Mouse (Mus musculus) heart, postnatal 36 days (tissue): ENCODE measurements around the gene Ntsr1. TPM values are rescaled to one million over a fixed set of nuclear protein-coding genes. Genes with fewer than 3 reads are reported as not detected.

ENCODE experiments used
- total RNA-seq, 2 experiments: library from RNA; stranded (reverse); gene quantifications; 2 replicates each; pipeline ENCODE4 v1.2.3; 2021

Ntsr1 gene
- total RNA-seq, 2 experiments from 2014 or later, result not detected

Other genes starting within 250 kb of the Ntsr1 start
- gene Rps21, start 242.6 kb upstream of the Ntsr1 start, total RNA-seq, result 100 to 1,000 TPM; 500 to 574 TPM
- 10 to 100 TPM; 11.2 to 13.5 TPM for gene Cables2, start 226.5 kb upstream of the Ntsr1 start, total RNA-seq
- not detected for gene Rbbp8nl, start 210.1 kb upstream of the Ntsr1 start, total RNA-seq
- gene Gata5, start 165.3 kb upstream of the Ntsr1 start, total RNA-seq, result 1 to 10 TPM in 1 of 2 experiments, under 1 TPM in 1; 0.65 to 1.1 TPM
- gene Slco4a1, start 43.7 kb upstream of the Ntsr1 start, total RNA-seq, result under 1 TPM in 1 of 2 experiments, not detected in 1; 0.08 TPM
- gene Mrgbp, start 81.3 kb downstream of the Ntsr1 start, total RNA-seq, result 10 to 100 TPM; 13.1 to 13.7 TPM
- 10 to 100 TPM; 35.1 to 39.6 TPM for gene Ogfr, start 89.3 kb downstream of the Ntsr1 start, total RNA-seq
- under 1 TPM in 1 of 2 experiments, not detected in 1; 0.47 TPM for gene Col9a3, start 97.8 kb downstream of the Ntsr1 start, total RNA-seq
- gene Tcfl5, start 142.7 kb downstream of the Ntsr1 start, total RNA-seq, result under 1 TPM in 1 of 2 experiments, not detected in 1; 0.25 TPM
- gene Dido1, start 210.0 kb downstream of the Ntsr1 start, total RNA-seq, result 10 to 100 TPM; 24.4 to 29.0 TPM
- 10 to 100 TPM; 59.4 to 60.5 TPM for gene Gid8, start 210.1 kb downstream of the Ntsr1 start, total RNA-seq
- gene Slc17a9, start 225.3 kb downstream of the Ntsr1 start, total RNA-seq, result under 1 TPM in 1 of 2 experiments, not detected in 1; 0.38 TPM